Mouse (Mus musculus) embryonic fibroblast, embryonic 13.5 days (primary cell): ENCODE results near the gene Taf15. TPM values are rescaled to one million over a fixed set of nuclear protein-coding genes. Genes with fewer than 3 reads are reported as not detected.

ENCODE experiments used
- H3K27ac ChIP-seq: 2 replicates; pipeline ENCODE4 v1.5.1; 2012; ENCODE audit warnings: low read length, control low read depth, inconsistent platforms; ENCODE audit not compliant: insufficient read depth
- H3K4me1 ChIP-seq: 2 replicates; pipeline ENCODE4 v1.6.1; 2011; ENCODE audit warnings: low read length; ENCODE audit not compliant: control insufficient read depth, insufficient read depth
- H3K4me3 ChIP-seq: 2 replicates; pipeline ENCODE4 v1.5.1; 2011; ENCODE audit warnings: mild to moderate bottlenecking, control low read depth, low read length; ENCODE audit not compliant: insufficient read depth
- CTCF ChIP-seq: IDR thresholded peaks from 2 replicates; pipeline ENCODE4 v1.5.1; 2011; ENCODE audit warnings: mild to moderate bottlenecking, control low read depth, low read length, moderate library complexity, borderline replicate concordance; ENCODE audit not compliant: insufficient read depth
- POLR2A ChIP-seq: IDR thresholded peaks from 2 replicates; pipeline ENCODE4 v1.6.1; 2011; ENCODE audit warnings: low read depth, mild to moderate bottlenecking, control low read depth, low read length, moderate library complexity
- polyA plus RNA-seq: library from polyadenylated mRNA; stranded (reverse); fragments of >200 nt; gene quantifications from 2 replicates; pipeline ENCODE4 v1.2.4, GENCODE M21; 2011; ENCODE audit warnings: low read depth; ENCODE audit not compliant: missing spikeins, insufficient read length

Taf15 gene
- polyA plus RNA-seq, 1 experiment, result 263 TPM

- no peak overlapping the region for H3K27ac ChIP-seq
- no peak overlapping the region for H3K4me3 ChIP-seq
- no peaks in the 10 kb centered on the region for H3K4me1 ChIP-seq
- no peak for TF ChIP-seq POLR2A
- no peak for TF ChIP-seq CTCF
These were observed 30.2 kb upstream of the Taf15 start for GRCm38 (mm10) chr11:83442596-83443267.

- peaks cover 3% of the 10 kb centered on the region; the same call in 1 of the 2 replicates for H3K4me1 ChIP-seq
- no peak overlapping the region for H3K4me3 ChIP-seq
- TF ChIP-seq CTCF, result no peak
- no peak for TF ChIP-seq POLR2A
- no peak overlapping the region for H3K27ac ChIP-seq
These were observed 29.1 kb upstream of the Taf15 start for GRCm38 (mm10) chr11:83443824-83444223.

- H3K27ac ChIP-seq, result no peak overlapping the region
- peaks cover 7% of the 10 kb centered on the region; the same call in 1 of the 2 replicates for H3K4me1 ChIP-seq
- TF ChIP-seq POLR2A (no peak), CTCF (no peak)
- H3K4me3 ChIP-seq, result no peak overlapping the region
These were observed 27.9 kb upstream of the Taf15 start for GRCm38 (mm10) chr11:83445001-83445400.

- H3K4me1 ChIP-seq, result peaks cover 7% of the 10 kb centered on the region; the same call in 1 of the 2 replicates
- H3K27ac ChIP-seq, result no peak overlapping the region
- no peak overlapping the region for H3K4me3 ChIP-seq
- TF ChIP-seq POLR2A (no peak), CTCF (no peak)
These were observed 25.3 kb upstream of the Taf15 start for GRCm38 (mm10) chr11:83447612-83448011.

GRCm38 (mm10) chr11:83448021-83448926, 24.6 kb upstream of the Taf15 start:
- Histone ChIP-seq H3K4me3 (no peak overlapping the region), H3K4me1 (peaks cover 7% of the 10 kb centered on the region; the same call in 1 of the 2 replicates), H3K27ac (no peak overlapping the region)
- TF ChIP-seq POLR2A (no peak), CTCF (no peak)

- no peak overlapping the region for H3K27ac ChIP-seq
These were observed 24.0 kb upstream of the Taf15 start for GRCm38 (mm10) chr11:83448927-83449236.

GRCm38 (mm10) chr11:83449298-83449697, 23.6 kb upstream of the Taf15 start:
- no peak overlapping the region for H3K27ac ChIP-seq
- TF ChIP-seq POLR2A (no peak), CTCF (no peak)
- H3K4me3 ChIP-seq, result no peak overlapping the region
- H3K4me1 ChIP-seq, result peaks cover 7% of the 10 kb centered on the region; the same call in 1 of the 2 replicates

More at GRCm38 (mm10) chr11:83448927-83449236, 24.0 kb upstream of the Taf15 start:
- no peak overlapping the region for H3K4me3 ChIP-seq
- no peak for TF ChIP-seq CTCF
- TF ChIP-seq POLR2A, result no peak
- peaks cover 7% of the 10 kb centered on the region; the same call in 1 of the 2 replicates for H3K4me1 ChIP-seq

- peaks cover 13% of the 10 kb centered on the region for H3K4me1 ChIP-seq
- TF ChIP-seq CTCF (no peak), POLR2A (no peak)
These were observed 22.3 kb upstream of the Taf15 start for GRCm38 (mm10) chr11:83450550-83450949.

GRCm38 (mm10) chr11:83451281-83451680, 21.6 kb upstream of the Taf15 start:
- Histone ChIP-seq H3K4me3 (no peak overlapping the region), H3K4me1 (peaks cover 19% of the 10 kb centered on the region), H3K27ac (no peak overlapping the region)
- TF ChIP-seq CTCF (no peak), POLR2A (no peak)

More at GRCm38 (mm10) chr11:83450550-83450949, 22.3 kb upstream of the Taf15 start:
- no peak overlapping the region for H3K4me3 ChIP-seq
- no peak overlapping the region for H3K27ac ChIP-seq

GRCm38 (mm10) chr11:83454548-83454947, 18.3 kb upstream of the Taf15 start:
- peak overlapping the region; percentile 89 for H3K27ac ChIP-seq
- H3K4me3 ChIP-seq, result no peak overlapping the region
- TF ChIP-seq CTCF (no peak), POLR2A (no peak)
- peaks cover 24% of the 10 kb centered on the region for H3K4me1 ChIP-seq
